Mouse (Mus musculus): ENCODE results near the gene Cd24a. TPM values are rescaled to one million over a fixed set of nuclear protein-coding genes. Genes with fewer than 3 reads are reported as not detected.

The Cd24a gene
- total RNA-seq, 2 experiments from 2014 or later = 8.0 to 14.3 TPM

DNA sequence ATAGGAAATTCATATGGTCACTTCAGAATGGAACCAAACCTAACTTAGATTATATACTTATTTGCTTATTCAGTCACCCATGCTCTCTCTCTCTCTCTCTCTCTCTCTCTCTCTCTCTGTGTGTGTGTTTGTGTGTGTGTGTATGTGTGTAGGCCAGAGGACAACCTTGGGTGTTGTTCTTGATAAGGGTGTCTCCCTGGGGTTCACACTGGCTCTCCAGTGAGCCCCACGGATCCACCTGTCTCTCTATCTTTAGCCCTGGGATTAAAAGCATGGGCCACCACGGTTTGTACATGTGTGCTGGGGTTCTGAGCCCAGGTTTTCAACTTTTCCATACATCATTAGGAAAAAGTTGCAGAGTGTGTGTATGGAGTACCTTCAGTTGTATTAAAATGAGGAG, 41.9 kb downstream of the Cd24a start:
- no peak for DNase-seq (ENCODE audit: low spot score)
- intact Hi-C loops (cut with DNase I) = no loop called here

DNA sequence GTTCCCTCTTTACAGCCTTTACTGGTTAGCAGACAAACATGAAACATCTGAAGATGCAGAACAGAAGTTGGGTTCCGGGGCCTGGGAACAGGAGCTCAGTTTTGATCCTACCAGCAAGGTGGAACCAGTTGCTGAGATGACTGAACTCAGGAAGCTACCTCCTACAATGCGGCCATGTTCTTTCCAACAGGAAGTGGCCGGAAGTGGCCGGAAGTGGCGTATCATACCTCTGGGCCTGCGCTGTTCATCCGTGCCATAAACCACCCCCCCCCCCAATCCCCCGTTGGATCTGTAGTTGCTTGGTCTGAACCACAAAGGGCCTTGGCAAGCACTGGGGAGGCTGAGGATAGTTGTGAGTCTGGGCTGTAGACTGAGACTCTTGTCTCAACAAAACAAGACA, 45.4 kb downstream of the Cd24a start:
- DNase-seq (ENCODE audit: low spot score) = no peak
- intact Hi-C loops (cut with DNase I) = no loop called here

GRCm38 (mm10) chr10:43624362-43624761, 46.3 kb downstream of the Cd24a start:
- intact Hi-C loops (cut with DNase I) = no loop called here

DNA sequence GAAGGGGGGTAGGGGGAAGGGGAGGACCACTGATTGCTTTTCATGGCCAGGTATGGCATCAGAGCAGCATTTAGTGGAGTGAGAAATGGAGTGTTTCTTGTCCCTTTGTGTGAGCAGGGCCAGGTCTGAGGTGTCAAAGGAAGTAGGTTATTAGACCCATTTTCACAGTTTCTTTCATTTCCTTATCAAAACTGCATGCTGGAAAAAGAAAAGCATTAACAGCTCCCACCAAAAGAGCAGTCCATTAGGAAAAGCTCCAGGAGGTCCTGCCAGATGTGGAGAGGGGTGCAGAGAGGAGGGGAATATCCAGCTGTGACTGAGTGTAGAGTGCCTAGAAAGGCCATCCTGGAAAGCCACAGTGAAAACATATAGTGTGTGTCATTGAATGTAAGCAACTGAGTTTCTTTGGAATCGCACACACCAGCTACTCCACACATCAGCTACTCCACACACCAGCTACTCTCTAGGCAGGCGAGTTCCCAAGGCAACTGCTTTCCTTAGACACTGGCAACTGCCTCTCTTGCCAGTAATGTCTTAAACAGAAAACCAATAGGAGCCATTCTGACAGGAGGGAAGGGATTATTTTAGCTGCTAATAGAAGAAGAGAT, 46.8 kb downstream of the Cd24a start:
- intact Hi-C loops (cut with DNase I) = no loop called here
- DNase-seq (ENCODE audit: low spot score) = no peak

More at GRCm38 (mm10) chr10:43624362-43624761, 46.3 kb downstream of the Cd24a start:
- DNase-seq (ENCODE audit: low spot score) = no peak

DNA sequence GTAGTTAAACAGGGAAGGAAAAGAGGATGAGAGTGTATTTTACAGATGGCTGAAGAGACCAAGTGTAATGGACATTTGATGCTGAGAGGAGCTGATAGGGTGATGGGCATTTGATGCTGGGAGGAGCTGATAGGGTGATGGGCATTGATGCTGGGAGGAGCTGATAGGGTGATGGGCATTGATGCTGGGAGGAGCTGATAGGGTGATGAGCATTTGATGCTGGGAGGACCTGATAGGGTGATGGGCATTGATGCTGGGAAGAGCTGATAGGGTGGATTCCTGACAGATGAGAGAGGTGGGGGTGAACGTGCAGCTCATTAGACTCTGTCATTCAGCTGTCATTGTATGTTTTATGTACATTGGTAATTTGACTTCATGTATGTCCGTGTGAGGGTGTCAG, 47.5 kb downstream of the Cd24a start:
- no peak for DNase-seq (ENCODE audit: low spot score)
- intact Hi-C loops (cut with DNase I) = no loop called here

DNA sequence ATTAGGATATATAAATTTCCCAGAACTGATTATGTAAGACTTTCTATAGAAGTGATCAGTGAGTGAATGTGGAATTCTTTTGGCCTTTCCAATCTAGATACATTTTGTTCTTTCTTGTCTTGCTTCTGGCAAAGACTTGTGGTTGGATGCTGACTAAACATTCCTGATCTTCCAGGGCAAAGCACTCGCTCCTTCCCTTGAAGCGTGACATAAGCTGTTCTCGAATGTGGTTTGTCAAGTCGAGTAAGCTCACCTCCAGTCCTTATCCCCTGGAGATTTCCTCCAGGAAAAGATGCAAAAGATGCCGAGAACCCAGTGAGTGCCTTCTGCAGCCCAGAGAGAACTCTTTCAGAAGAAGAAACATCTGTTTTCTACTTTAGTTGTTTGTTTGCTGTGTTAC, 51.1 kb downstream of the Cd24a start:
- DNase-seq (ENCODE audit: low spot score) = no peak
- intact Hi-C loops (cut with DNase I) = no loop called here

DNA sequence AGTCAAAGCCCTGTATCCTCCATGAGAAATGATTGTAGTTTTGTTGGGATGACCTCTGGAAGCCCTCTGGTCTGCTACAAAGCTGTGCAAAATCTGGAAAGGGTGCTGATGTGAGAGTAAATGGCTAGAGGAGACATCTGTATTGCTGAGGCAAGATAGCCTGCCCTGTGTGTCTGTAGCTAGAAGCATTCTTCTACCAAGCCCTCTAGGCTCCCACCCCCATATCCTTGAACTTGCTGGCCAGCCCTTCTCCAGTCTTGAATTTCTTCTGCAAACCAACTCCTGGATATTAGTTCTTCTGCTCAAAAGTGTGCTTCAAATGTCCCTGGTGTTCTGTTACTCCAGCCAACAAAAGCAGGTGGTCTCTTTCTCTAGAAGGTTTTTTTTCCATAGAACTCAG, 51.8 kb downstream of the Cd24a start:
- intact Hi-C loops (cut with DNase I) = no loop called here
- DNase-seq (ENCODE audit: low spot score) = no peak

- intact Hi-C loops (cut with DNase I) = no loop called here
- DNase-seq (ENCODE audit: low spot score) = no peak
Measured at GRCm38 (mm10) chr10:43630634-43631033, 52.5 kb downstream of the Cd24a start.

DNA sequence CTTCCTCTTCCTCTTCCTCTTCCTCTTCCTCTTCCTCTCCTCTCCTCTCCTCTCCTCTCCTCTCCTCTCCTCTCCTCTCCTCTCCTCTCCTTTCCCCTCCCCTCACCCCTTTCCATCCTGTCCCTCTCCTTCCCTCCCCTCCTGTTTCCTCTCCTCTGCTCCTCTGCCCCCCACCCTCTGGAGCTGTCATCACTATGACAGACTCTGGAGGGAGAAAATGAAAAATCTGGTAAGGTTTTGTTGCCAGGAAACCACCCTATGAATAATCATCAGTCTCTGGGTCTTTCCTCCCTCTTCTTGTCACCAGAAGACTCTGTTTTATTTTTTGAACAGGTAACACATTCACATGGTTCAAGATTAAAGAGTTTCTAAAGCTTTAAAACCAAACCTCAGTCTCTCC, 53.0 kb downstream of the Cd24a start:
- intact Hi-C loops (cut with DNase I) = no loop called here
- DNase-seq (ENCODE audit: low spot score) = no peak

DNA sequence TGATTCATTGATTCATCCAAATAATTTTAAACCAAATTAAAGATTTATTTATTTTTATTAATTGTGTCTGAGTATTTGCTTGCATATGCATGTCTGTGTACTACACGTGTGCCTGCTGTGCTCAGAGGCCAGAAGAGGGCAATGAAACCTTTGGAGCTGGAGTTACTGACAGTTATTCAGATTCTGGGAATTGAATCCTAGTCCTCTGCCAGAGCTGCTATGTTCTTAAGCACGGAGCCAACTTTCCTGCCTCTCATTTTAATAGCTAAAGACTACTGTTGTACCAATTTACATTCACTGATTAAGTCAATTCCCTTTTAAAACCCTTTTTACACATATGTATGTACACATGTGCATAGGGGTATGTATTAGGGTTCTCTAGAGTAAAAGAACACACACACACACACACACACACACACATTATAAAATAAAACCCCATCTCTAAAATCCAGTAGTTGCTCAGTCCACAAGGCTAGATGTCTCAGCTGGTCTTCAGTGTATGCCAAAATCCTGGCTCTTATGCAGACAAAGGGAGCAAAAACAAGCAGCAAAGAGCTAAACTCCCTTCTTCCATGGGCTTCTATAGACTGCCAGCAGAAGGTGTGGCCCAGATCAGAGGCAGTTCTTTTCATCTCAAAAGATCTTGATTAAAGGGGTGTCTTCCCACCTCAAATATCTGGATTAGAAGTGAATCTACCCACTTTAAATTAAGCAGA, 53.7 kb downstream of the Cd24a start:
- DNase-seq (ENCODE audit: low spot score) = no peak
- intact Hi-C loops (cut with DNase I) = no loop called here

GRCm38 (mm10) chr10:43633117-43633516, 55.0 kb downstream of the Cd24a start:
- intact Hi-C loops (cut with DNase I) = no loop called here
- no peak for DNase-seq (ENCODE audit: low spot score)

Other genes starting within 250 kb of the Cd24a start
- 1 to 10 TPM; 5.5 to 5.9 TPM for gene Bend3, start 99.5 kb upstream of the Cd24a start, total RNA-seq (2021)
- gene Gm9803, start 54.2 kb upstream of the Cd24a start, total RNA-seq (2021) = 10 to 100 TPM in 1 of 2 experiments, 1 to 10 TPM in 1; 9.1 to 18.4 TPM
- 100 to 1,000 TPM; 107 to 111 TPM for gene 1700021F05Rik, start 37.3 kb upstream of the Cd24a start, total RNA-seq (2021)

All from heart, postnatal 25 days (tissue).